Mouse (Mus musculus) intestine, postnatal 0 days (tissue): ENCODE data around the gene 1700019D03Rik. TPM values are rescaled to one million over a fixed set of nuclear protein-coding genes. Genes with fewer than 3 reads are reported as not detected.

Experiments used
- ATAC-seq: fragments of 200-750 bp; cut with Nextera tagmentation; 2 replicates; pipeline ENCODE4 v1.8.0; 2017; ENCODE audit warnings: mild to moderate bottlenecking, moderate TSS enrichment, moderate library complexity
- H3K27ac ChIP-seq: fragments of 300-500 bp; sonication (generic); 2 replicates; pipeline ENCODE4 v1.5.1; 2014; ENCODE audit warnings: mild to moderate bottlenecking, low read depth, low read length, moderate library complexity
- H3K27me3 ChIP-seq: fragments of 300-500 bp; sonication (generic); replicated peaks from 2 replicates; pipeline ENCODE4 v1.6.1; 2014; ENCODE audit warnings: low read length, mixed read lengths; ENCODE audit not compliant: control insufficient read depth, insufficient read depth
- H3K36me3 ChIP-seq: fragments of 300-500 bp; sonication (generic); 2 replicates; pipeline ENCODE4 v1.6.1; 2014; ENCODE audit warnings: mild to moderate bottlenecking, moderate library complexity; ENCODE audit not compliant: control insufficient read depth, insufficient read depth
- H3K4me1 ChIP-seq: fragments of 300-500 bp; sonication (generic); replicated peaks from 2 replicates; pipeline ENCODE4 v1.6.1; 2014; ENCODE audit warnings: antibody characterized with exemption, low read length, mixed read lengths; ENCODE audit not compliant: control insufficient read depth, insufficient read depth
- H3K4me2 ChIP-seq: fragments of 300-500 bp; sonication (generic); replicated peaks from 2 replicates; pipeline ENCODE4 v1.6.1; 2014; ENCODE audit warnings: low read depth, mild to moderate bottlenecking, moderate library complexity
- H3K4me3 ChIP-seq: fragments of 300-500 bp; sonication (generic); 2 replicates; pipeline ENCODE4 v1.5.1; 2014; ENCODE audit warnings: low read depth, low read length
- H3K9ac ChIP-seq: fragments of 300-500 bp; sonication (generic); 2 replicates; pipeline ENCODE4 v1.6.1; 2014; ENCODE audit warnings: mild to moderate bottlenecking, low read depth, low read length
- H3K9me3 ChIP-seq: fragments of 300-500 bp; sonication (generic); 2 replicates; pipeline ENCODE4 v1.6.1; 2016; ENCODE audit warnings: mixed run types; ENCODE audit not compliant: control insufficient read depth
- CTCF ChIP-seq: sonication (generic); IDR thresholded peaks from 2 replicates; pipeline ENCODE4 v1.5.1; 2016; ENCODE audit warnings: low read depth, mild to moderate bottlenecking, control low read depth, antibody characterized with exemption, moderate library complexity
- WGBS: fragments of 180-500 bp; shearing (Covaris S2); extraction: QIAGEN DNeasy Blood & Tissue Kit; methylation state at CpG from one replicate; pipeline ENCODE4 v1.1.7; 2014; 5-methylcytosine and 5-hydroxymethylcytosine counted together
- polyA plus RNA-seq: library from polyadenylated mRNA; unstranded; fragments of >200 nt; fragmentation: Nextera tagmentation; extraction: Ambion mirVana; gene quantifications from 2 replicates; pipeline ENCODE4 v1.2.1, GENCODE M21; 2015

1700019D03Rik gene
- polyA plus RNA-seq, 1 experiment from 2014 or later, result 30.5 TPM

DNA sequence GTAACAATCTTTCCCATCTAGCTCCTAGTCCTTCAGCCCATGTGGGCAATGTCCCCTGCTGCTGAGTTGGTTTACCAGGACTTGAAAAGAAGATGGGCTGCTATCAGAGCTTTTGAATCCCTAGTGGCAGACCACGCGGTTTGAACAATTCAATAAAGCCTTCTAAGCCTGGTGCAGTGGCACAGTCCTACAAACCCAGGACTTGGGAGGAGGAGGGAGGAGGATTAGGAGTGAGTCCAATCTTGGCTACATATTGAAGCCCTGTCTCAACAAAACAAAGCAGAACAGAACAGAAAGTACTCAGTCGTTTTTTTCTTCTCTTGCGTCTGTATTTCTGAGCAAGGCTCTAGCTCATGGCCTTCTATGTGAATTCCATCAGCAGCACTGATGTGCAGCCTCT is 63.2 kb downstream of the 1700019D03Rik start:
- H3K4me3 ChIP-seq, result no peak overlapping the region
- no peak overlapping the region for H3K27ac ChIP-seq
- peaks cover 9% of the 10 kb centered on the region; the same call in 1 of the 2 replicates for H3K4me1 ChIP-seq
- H3K36me3 ChIP-seq, result no peaks in the 10 kb centered on the region
- no peaks in the 10 kb centered on the region for H3K9me3 ChIP-seq
- ATAC-seq, result no peak
- no peaks in the 10 kb centered on the region for H3K27me3 ChIP-seq
- WGBS, result 58% methylated on average over 4 of the region's 4 CpGs
- no peak overlapping the region for H3K4me2 ChIP-seq
- H3K9ac ChIP-seq, result no peak overlapping the region
- TF ChIP-seq CTCF, result no peak

GRCm38 (mm10) chr1:52955102-52955501 is 64.9 kb downstream of the 1700019D03Rik start:
- no peaks in the 10 kb centered on the region for H3K36me3 ChIP-seq
- H3K27me3 ChIP-seq, result no peaks in the 10 kb centered on the region
- no peak overlapping the region for H3K9ac ChIP-seq
- no peak overlapping the region for H3K4me3 ChIP-seq
- ATAC-seq, result no peak
- no peaks in the 10 kb centered on the region for H3K9me3 ChIP-seq
- no peak overlapping the region for H3K27ac ChIP-seq
- H3K4me2 ChIP-seq, result no peak overlapping the region
- TF ChIP-seq CTCF, result peak; percentile 83
- H3K4me1 ChIP-seq, result peaks cover 12% of the 10 kb centered on the region; the same call in 1 of the 2 replicates
- WGBS, result 34% methylated on average over 6 of the region's 6 CpGs

- Histone ChIP-seq H3K4me2 (no peak overlapping the region), H3K27me3 (no peaks in the 10 kb centered on the region), H3K27ac (peak overlapping the region; percentile 50; the same call in 1 of the 2 replicates), H3K9me3 (no peaks in the 10 kb centered on the region), H3K36me3 (no peaks in the 10 kb centered on the region), H3K4me3 (no peak overlapping the region), H3K9ac (no peak overlapping the region), H3K4me1 (peaks cover 12% of the 10 kb centered on the region; the same call in 1 of the 2 replicates)
- TF ChIP-seq CTCF, result no peak
- ATAC-seq, result no peak
- WGBS, result 53% methylated on average over 2 of the region's 2 CpGs
These were observed 65.5 kb downstream of the 1700019D03Rik start for GRCm38 (mm10) chr1:52954456-52954855.

GRCm38 (mm10) chr1:52953548-52953947 is 66.4 kb downstream of the 1700019D03Rik start:
- Histone ChIP-seq H3K4me1 (peaks cover 12% of the 10 kb centered on the region; the same call in 1 of the 2 replicates), H3K9me3 (no peaks in the 10 kb centered on the region), H3K4me2 (peak overlapping the region; percentile 99), H3K36me3 (no peaks in the 10 kb centered on the region), H3K27me3 (no peaks in the 10 kb centered on the region), H3K4me3 (peak overlapping the region; percentile 68), H3K27ac (no peak overlapping the region), H3K9ac (no peak overlapping the region)
- TF ChIP-seq CTCF, result no peak
- 19% methylated on average over 4 of the region's 4 CpGs for WGBS
- no peak for ATAC-seq

DNA sequence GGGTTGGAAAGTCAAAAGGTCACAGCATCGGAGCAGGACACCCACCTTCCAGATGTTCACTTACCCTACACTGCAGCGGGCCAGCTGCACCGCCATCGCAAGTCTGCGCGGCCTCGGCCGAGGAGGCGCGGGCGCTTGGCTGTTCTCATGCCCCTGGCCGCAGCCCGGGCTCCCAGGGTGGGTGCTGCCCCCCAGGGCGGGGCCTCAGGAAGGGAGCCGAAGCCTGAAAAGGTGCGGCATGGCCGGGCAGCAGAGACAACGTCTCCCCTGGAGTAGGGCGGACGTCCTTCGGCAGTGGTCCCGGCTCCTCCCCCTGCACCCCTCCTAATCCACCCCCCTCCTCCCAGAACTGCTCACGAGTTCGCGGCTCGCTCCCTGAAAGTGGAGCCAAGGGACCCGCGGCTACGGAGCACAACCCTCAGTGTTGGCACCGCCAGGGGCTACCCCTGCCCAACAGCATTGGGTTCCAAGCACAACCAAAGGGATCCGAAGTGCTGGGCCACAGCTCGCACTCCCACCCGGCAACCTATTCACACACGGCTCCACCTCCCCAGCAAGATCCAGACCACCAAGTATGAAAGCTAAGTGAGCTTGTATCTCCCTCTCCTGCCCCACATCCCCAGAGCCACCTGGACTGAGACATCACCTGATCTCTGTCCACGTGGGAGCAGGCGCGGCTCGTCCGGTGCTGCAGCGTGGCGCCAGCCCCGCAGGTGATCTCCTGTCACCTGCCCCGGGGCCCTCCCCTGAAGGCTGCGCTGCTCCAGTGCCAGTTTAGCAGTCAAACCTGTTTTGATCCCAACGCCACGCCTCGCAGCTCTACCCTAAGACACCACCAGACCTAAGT is 67.2 kb downstream of the 1700019D03Rik start:
- Histone ChIP-seq H3K9me3 (no peaks in the 10 kb centered on the region), H3K4me2 (peak overlapping the region; percentile 99), H3K4me3 (peak overlapping the region; percentile 68), H3K4me1 (peaks cover 12% of the 10 kb centered on the region; the same call in 1 of the 2 replicates), H3K27me3 (no peaks in the 10 kb centered on the region), H3K9ac (peak overlapping the region; percentile 80), H3K36me3 (no peaks in the 10 kb centered on the region), H3K27ac (peak overlapping the region; percentile 83)
- WGBS, result under 1% methylated on average over 47 of the region's 47 CpGs
- TF ChIP-seq CTCF, result no peak
- peak; percentile 94 for ATAC-seq

DNA sequence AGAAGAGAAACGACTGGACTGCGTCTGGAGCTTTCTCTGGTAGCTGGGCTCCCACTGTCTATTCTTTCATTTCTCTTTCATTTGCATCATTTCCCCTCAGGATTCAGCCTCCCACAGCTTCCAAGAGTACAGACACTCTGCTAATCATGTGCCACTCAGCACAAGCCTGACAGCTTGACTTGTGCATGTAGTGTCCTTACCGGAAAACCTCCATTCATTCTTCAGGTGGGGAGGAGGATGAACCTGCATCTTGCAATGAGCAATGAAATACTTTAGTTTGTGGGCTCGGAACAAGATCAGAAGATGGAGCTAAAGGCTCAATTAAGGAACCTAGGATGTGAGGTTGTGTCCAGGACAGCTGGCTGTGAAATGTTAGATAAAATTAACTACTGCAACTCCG is 67.8 kb downstream of the 1700019D03Rik start:
- peaks cover 12% of the 10 kb centered on the region; the same call in 1 of the 2 replicates for H3K4me1 ChIP-seq
- under 1% methylated on average over 5 of the region's 5 CpGs for WGBS
- H3K27ac ChIP-seq, result peak overlapping the region; percentile 83; the same call in 1 of the 2 replicates
- H3K9me3 ChIP-seq, result no peaks in the 10 kb centered on the region
- H3K36me3 ChIP-seq, result no peaks in the 10 kb centered on the region
- TF ChIP-seq CTCF, result 0 out of 2 replicates have a peak, but pooled peaks have one; percentile 3
- no peak for ATAC-seq
- peak overlapping the region; percentile 80 for H3K9ac ChIP-seq
- peak overlapping the region; percentile 68 for H3K4me3 ChIP-seq
- H3K4me2 ChIP-seq, result peak overlapping the region; percentile 99
- no peaks in the 10 kb centered on the region for H3K27me3 ChIP-seq
